Mouse (Mus musculus) heart, embryonic 14.5 days (tissue): ENCODE data around the gene Hdac9. TPM values are rescaled to one million over a fixed set of nuclear protein-coding genes. Genes with fewer than 3 reads are reported as not detected.
"Not testable (repeated sequence)": the region's sequence is repeated elsewhere in the genome, so short reads cannot be mapped to it uniquely, and the experiment has no call there.

Source experiments
- ATAC-seq: fragments of 200-750 bp; cut with Nextera tagmentation; 2 replicates; pipeline ENCODE4 v1.8.0; 2017; ENCODE audit warnings: low read depth, moderate TSS enrichment; ENCODE audit not compliant: insufficient number of reproducible peaks, insufficient read depth, low FRiP score
- H3K27ac ChIP-seq, 2 experiments: fragments of 200-500 bp in 1 of 2; fragments of 300-500 bp in 1 of 2; sonication (generic) in 1 of 2; replicated peaks in 1 of 2; 2 replicates each; pipeline ENCODE4 v1.5.1; 2012 to 2014; ENCODE audit warnings: low read depth in 2 of 2, low read length in 2 of 2, control low read depth in 1 of 2, mild to moderate bottlenecking in 1 of 2, mixed read lengths in 1 of 2; ENCODE audit not compliant: control insufficient read depth in 1 of 2, insufficient read depth in 1 of 2
- H3K27me3 ChIP-seq: fragments of 300-500 bp; sonication (generic); 2 replicates; pipeline ENCODE4 v1.6.1; 2014; ENCODE audit warnings: mild to moderate bottlenecking, low read length, control low read depth; ENCODE audit not compliant: control insufficient read depth, insufficient read depth
- H3K36me3 ChIP-seq: fragments of 300-500 bp; sonication (generic); 2 replicates; pipeline ENCODE4 v1.6.1; 2014; ENCODE audit warnings: mild to moderate bottlenecking, control low read depth, low read length, mixed read lengths; ENCODE audit not compliant: control insufficient read depth, insufficient read depth
- H3K4me1 ChIP-seq, 2 experiments: fragments of 200-500 bp in 1 of 2; fragments of 300-500 bp in 1 of 2; sonication (generic) in 1 of 2; 2 replicates each; pipeline ENCODE4 v1.6.1; 2012 to 2014; ENCODE audit warnings: low read length in 2 of 2, control low read depth in 1 of 2, mixed read lengths in 1 of 2; ENCODE audit not compliant: control insufficient read depth in 2 of 2, insufficient read depth in 2 of 2
- H3K4me2 ChIP-seq: fragments of 300-500 bp; sonication (generic); 2 replicates; pipeline ENCODE4 v1.6.1; 2014; ENCODE audit warnings: mild to moderate bottlenecking, low read length
- H3K4me3 ChIP-seq, 2 experiments: fragments of 200-500 bp in 1 of 2; fragments of 300-500 bp in 1 of 2; sonication (generic) in 1 of 2; 2 replicates each; pipeline ENCODE4 v1.5.1; 2012 to 2014; ENCODE audit warnings: low read length in 2 of 2, mild to moderate bottlenecking in 2 of 2, control low read depth in 1 of 2, low read depth in 1 of 2, moderate library complexity in 1 of 2; ENCODE audit not compliant: control insufficient read depth in 1 of 2, insufficient read depth in 1 of 2
- H3K9ac ChIP-seq: fragments of 300-500 bp; sonication (generic); 2 replicates; pipeline ENCODE4 v1.6.1; 2014; ENCODE audit warnings: mild to moderate bottlenecking, low read length
- H3K9me3 ChIP-seq: fragments of 300-500 bp; sonication (generic); 2 replicates; pipeline ENCODE4 v1.6.1; 2016; ENCODE audit warnings: low read length, control low read depth; ENCODE audit not compliant: control insufficient read depth
- WGBS: fragments of 180-500 bp; shearing (Covaris S2); extraction: QIAGEN DNeasy Blood & Tissue Kit; methylation state at CpG from one replicate; pipeline ENCODE4 v1.1.7; 2014; 5-methylcytosine and 5-hydroxymethylcytosine counted together
- polyA plus RNA-seq: library from polyadenylated mRNA; unstranded; fragments of >200 nt; fragmentation: Nextera tagmentation; extraction: Ambion mirVana; gene quantifications from 2 replicates; pipeline ENCODE4 v1.2.1, GENCODE M21; 2014

The Hdac9 gene
- polyA plus RNA-seq, 1 experiment from 2014 or later: 33.9 TPM

DNA sequence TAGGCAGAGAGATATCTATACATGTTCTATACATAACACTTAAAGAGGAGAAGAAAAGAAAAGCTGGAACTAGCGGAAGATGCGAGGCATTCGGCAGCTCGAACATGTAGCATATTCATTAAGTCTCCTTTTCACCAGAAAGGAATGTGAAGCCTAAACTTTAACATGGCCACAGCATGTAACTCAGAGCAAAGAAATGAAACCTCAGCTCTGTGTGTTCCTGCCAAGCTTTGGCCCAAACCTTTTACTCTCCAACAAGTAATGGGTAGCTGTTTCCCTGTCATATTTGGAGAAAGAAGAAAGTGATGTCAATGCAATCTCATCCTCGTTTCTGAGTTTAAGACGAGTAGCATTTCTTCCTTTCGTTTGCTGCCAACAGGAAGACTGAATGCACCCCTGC lies 876.8 kb downstream of the Hdac9 start:
- Histone ChIP-seq H3K9ac (no peak overlapping the region), H3K27ac (no peak overlapping the region), H3K27me3 (no peaks in the 10 kb centered on the region), H3K4me1 (no peaks in the 10 kb centered on the region), H3K36me3 (no peaks in the 10 kb centered on the region), H3K4me2 (no peak overlapping the region), H3K4me3 (no peak overlapping the region), H3K9me3 (no peaks in the 10 kb centered on the region)
- WGBS: 76% methylated on average over 7 of the region's 7 CpGs
- ATAC-seq: no peak

DNA sequence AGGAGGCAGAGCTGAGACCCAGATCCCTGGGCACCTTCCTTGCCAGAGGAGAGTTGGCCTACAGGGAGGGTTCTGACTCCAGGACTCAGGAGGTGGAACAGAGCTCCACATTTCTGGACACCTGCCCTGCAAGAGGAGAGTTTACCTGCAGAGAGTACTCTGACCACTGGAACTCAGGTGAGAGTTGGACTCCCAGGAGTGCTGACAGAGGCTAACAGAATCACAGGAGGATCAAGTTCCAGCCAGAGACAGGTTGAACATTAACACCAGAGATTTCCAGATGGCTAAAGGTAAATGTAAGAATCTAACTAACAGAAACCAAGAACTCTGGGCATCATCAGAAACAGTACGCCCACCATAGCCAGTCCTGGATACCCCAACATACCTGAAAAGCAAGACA lies 907.1 kb downstream of the Hdac9 start:
- ATAC-seq, H3K9me3 ChIP-seq, H3K4me2 ChIP-seq, H3K4me3 ChIP-seq, H3K27ac ChIP-seq, H3K4me1 ChIP-seq, H3K27me3 ChIP-seq, H3K9ac ChIP-seq, H3K36me3 ChIP-seq: not testable (repeated sequence)
- 88% methylated on average over 1 of the region's 1 CpGs for WGBS

Other genes starting within 250 kb of the Hdac9 start
- not detected in 2 replicates for gene Prps1l1, start 67.7 kb upstream of the Hdac9 start, polyA plus RNA-seq
- 35.3 and 38.6 TPM in 2 replicates for gene Snx13, start 130.1 kb upstream of the Hdac9 start, polyA plus RNA-seq